Mouse (Mus musculus) left cerebral cortex, postnatal 10 days (tissue): ENCODE data around the gene Nipa2. TPM values are rescaled to one million over a fixed set of nuclear protein-coding genes. Genes with fewer than 3 reads are reported as not detected.

Source experiments
- DNase-seq, 2 experiments: peaks; one replicate each; pipeline ENCODE4 v3.0.0; 2021 to 2022; ENCODE audit warnings: low spot score in 2 of 2, mixed read lengths in 1 of 2; ENCODE audit errors: extremely low spot score in 1 of 2
- intact Hi-C: fragments of 180-260 bp; cut with DNase I; formaldehyde crosslinking; loops from one replicate; pipeline ENCODE4 v1.15.1; 2025
- total RNA-seq, 2 experiments: library from RNA; stranded (reverse); gene quantifications; 2 replicates each; pipeline ENCODE4 v1.2.3; 2021

The Nipa2 gene
- 10 to 100 TPM; 59.3 to 70.4 TPM for total RNA-seq

DNA sequence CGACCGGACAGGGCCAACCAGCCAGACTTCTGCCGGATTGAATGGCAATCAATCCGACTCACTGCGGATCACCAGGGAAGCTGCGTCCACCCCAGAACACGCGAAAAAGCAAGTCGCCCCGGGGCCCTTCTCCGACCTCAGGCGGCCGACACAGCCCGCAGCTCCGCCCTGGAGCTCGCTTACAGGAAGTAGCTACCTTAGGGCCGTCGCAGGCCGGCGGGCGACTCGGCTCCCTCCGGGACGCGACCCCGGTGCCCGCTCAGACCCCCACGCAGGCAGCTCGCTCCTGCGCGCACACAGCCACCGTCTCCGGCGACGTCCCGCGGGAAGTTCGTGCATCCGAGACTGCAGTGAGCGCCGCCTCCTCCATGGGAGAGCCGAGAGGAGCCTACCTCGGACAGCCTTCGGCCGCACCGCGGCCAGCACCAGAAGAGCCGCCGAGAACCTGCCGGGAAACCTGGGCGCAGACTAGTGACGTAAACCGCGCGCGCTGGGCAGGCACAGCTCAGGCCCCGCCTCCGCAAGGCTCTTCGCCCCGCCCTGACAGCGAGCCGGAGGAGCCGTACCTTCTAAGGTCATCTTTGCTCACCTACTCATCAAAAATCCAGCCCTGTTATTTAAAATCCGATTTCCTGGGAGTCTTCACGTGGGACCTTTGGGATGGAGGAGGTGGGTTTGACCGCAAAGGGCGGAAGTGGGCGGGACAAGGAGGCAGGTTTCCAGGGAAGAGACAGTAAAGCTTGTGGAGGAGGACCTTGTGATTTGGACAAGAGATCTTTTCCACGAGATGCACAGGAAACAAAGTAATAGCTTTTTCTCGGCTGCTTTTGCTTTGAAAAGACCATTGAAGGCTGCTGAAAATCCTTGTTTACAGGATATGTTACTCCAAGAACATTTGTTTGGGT, at the start of gene Nipa2:
Nipa2 (minus strand) TSS at position 473 of the 905 bp plus-strand sequence.
- DNase-seq, result peak; percentile 88 to 97
- intact Hi-C loops, result no loop called here

DNA sequence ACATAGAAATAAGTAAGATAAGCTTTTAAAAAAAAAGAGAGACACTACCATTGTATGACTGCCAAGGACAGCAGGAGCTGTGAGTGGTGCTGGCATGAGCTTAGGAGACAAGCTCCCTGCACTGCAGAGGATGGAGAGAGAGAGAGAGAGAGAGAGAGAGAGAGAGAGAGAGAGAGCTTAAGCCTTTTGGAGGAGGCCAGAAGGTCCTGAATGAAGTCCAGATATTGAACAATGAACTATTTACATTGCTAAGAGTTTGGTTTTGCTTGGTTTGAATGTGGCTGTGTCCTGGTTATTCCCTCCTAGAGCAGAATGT, 48.7 kb upstream of the Nipa2 start:
- intact Hi-C loops, result no loop called here
- no peak for DNase-seq

DNA sequence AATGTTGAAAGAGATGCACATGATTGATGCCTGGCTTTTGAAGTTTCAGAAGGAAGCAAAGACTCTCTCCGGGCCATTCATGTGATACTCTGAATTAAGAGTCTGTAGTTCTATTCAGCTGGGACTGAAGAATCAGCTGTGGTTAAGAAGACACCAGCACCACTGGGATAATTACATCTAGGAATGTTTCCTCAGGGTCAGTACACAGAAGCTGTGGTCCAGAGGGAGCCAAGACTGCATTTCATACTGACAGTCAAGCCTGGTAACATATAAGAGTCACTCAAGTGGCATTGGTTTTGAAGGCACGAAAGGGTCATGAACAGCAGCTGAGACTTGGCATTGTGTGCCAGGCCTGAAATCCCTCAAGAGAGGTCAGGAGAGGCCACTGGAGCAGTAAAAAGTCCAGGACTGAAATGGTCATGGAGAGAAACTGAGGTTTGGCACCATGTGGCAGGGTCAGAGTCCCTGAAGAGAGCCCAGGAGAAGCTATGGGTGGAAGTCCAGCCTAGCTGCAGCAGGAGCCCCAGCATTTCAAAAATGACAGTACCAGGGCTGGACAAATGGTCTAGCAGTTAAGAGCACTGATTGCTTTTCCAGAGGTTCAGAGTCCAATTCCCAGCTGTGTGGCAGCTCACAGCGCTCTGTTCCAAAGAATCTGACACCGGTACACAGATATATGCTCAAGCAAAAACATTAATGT, 48.2 kb upstream of the Nipa2 start:
- DNase-seq, result no peak

DNA sequence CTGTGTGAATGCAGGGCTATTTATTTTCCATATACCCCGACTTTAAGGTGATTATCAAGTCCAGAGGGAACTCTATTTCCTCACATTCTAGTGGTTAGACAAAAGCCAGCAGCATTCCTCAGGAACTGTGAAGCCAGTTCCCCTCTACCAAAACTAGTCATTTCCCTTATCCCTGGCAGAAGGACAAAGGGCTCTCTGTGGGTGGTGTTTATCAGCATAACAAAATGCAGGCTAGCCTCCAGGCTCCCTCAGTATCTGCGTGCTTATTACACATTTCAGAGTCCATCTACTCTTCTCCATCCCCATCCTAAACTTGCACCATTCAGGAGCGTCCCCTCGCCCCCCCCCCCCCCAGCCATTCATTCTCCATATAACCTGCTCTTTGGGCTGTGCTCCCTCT, 36.7 kb upstream of the Nipa2 start:
- intact Hi-C loops, result no loop called here
- no peak for DNase-seq

More for the DNA sequence above, 48.2 kb upstream of the Nipa2 start:
- intact Hi-C loops, result no loop called here

DNA sequence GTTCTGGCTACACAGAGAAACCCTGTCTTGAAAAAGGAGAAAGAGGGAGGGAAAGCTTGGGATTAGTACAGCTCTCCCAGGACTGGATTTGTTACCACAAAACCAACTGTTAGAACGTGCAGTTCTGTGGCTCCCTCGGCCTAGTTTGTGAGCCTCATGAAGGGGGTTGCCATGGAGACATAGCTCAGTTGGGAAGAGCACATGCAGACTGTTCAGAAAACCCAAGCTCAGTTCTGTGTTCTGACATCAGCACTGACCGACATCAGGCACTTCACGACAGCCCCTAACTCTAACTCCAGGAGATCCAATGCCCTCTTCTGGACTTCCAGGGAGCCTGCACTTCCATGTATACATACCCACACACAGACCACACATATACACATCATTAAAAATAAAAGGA, 32.7 kb upstream of the Nipa2 start:
- DNase-seq, result peak in 1 of 2 experiments; percentile 44
- intact Hi-C loops, result no loop called here

DNA sequence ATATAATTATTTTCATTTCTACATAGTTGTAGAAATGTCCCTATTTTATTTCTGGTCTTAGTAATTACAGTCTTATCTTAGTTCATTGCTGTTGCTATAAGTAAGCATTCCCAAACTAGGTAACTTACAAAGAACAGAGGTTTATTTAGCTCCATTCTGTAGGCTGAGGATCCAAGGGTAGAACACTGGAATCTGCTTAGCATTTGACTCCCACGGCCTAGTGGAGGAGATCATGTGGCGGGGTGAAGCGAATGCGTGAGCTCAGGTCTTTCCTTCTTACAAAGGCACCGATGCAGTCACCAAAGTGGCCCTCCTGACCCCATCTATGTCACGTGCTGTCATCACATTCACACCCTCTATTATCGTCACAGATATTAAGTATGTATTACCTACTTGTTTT, 29.6 kb upstream of the Nipa2 start:
- intact Hi-C loops, result no loop called here
- no peak for DNase-seq

DNA sequence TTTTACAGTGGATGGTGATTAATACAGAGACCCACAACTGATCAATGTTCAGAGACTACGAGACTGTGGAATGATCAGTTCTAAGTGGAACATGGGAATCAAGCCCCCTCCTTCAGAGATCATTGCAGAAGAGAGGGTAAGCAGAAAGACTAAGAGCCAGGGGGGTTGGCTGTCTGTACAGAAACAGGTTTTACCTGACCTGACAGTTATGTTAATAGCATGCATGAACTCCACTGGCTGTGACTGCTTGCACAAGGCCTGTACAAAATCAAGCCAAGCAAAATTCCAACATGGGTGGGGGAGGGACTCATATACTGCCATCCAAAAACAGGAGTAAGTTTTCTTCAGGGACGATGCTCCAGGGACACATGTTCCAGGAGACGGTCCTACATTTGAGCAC, 28.9 kb upstream of the Nipa2 start:
- no peak for DNase-seq
- intact Hi-C loops, result no loop called here

DNA sequence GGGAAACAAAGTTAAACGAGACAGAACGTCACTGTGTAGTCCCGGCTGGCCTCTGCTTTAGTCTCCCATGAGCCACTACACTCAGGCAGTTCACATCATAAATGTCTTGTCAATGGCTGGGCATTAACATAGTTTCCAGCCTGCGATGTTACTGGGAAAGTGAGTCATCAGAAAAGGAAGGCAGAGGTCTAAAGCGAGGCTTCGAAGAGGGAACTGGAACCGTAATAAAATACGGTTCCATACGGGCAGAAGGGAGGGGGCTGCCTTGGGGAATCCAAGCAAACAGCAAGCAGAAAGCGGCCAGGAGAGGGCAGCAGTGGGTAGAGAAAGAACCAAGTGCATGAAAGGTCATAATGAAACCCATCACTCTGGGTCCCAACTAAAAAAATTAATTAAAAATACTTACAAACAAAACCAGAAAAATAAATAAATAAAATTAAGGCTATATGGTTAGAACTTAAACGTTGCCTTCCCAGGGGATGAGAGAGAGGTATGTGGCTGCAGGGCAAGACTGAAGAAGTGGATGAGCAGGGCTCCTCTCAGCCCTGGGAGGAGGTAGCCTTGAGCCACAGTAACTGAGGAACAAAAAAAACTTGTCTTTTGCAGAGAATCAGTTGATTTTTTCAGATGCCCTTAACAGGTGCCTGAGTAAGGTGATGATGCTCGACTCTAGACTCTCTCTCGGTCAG, 24.4 kb upstream of the Nipa2 start:
- intact Hi-C loops, result loop anchor here (5.0 kb wide), 1 partner anchor 56 kb away; no protein-coding TSS in a partner anchor
- peak; percentile 66 to 85 for DNase-seq

DNA sequence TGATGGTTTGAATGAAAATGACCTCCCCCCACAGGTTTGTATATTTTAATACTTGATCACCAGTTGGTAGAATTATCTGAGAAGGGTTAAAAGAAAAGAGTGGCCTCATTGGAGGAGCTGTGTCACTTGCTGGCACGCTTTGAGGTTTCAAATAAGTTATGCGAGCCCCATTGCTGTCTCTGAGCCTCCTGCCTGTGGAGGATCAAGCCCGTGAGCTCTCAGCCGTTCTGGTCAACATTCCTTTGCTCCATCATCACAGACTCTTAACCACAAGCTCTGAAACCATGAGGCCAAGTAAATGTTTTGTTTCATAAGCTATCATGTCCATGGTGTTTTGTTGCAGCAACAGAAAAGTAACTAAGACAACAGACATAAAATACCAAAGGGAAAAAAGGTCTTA, 22.5 kb upstream of the Nipa2 start:
- intact Hi-C loops, result loop anchor here (5.0 kb wide), 1 partner anchor 58 kb away; no protein-coding TSS in a partner anchor
- no peak for DNase-seq

DNA sequence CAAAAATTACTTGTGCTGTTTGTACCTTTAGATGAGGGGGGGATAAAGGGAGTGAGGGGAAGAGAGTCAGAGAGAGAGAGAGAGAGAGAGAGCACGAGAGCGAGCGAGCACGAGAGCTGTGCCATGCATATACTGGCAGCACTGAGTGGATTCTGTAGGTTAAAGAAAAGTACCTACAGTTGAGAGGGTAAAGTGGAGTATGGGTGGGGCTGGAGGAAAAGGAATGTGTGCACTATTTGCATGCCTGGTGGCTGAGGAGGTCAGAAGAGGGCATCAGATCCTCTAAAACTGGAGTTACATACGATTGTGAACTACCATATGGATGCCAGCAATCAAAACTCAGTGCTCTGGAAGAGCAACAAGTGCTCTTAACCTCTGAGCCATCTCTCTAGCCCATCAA, 20.8 kb upstream of the Nipa2 start:
- intact Hi-C loops, result no loop called here
- no peak for DNase-seq

DNA sequence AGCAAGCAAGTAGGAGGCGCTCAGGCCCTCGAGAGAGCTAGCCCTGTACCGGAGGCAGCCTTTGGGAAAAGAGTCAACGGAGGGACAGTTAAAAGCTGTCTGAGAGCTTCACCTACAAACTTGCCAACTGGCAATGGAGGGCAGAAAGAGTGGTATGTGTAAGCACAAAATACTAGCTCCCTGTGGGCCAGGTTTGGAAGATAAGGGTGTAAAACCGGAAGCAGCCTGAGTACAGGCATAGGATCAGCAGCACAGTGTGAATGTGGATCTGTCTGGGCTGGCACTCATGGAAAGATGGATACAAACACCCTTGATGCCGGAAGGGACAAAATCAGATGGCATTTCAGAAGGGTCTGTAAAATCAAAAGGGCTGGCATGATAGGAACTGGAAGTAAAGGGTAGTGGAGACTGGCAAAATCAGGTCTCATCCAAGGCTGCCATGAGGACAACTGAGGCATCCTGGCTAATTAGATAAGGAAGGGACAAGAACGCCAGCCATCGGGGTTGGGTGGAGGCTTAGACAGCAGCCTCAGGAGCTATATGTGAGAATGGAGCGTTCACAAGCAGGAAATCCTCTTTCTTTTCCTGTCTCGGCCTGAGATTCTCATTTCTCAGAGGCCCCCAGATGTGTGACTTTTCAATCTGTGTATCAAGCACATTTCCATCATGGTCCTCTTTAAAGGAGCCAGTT, 19.9 kb upstream of the Nipa2 start:
- intact Hi-C loops, result no loop called here
- DNase-seq, result no peak

DNA sequence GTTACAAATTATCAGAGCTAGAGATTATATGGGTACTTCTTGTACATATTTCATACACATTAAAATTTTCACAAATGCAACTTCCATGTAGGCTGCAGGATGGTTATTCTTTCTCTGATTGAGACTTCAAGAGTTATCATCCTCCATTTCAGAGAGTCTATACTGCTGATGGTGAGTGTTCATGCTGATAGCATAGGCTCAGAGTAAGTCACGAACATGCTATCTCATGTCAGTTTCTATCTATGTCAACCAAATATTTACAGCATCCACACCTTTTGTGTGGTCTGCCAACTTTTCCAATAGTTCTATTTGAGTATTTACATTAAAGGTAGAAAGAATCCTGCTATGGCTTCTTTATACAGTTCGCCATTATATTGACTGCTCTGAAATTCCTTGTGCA, 19.2 kb upstream of the Nipa2 start:
- intact Hi-C loops, result no loop called here
- DNase-seq, result no peak

DNA sequence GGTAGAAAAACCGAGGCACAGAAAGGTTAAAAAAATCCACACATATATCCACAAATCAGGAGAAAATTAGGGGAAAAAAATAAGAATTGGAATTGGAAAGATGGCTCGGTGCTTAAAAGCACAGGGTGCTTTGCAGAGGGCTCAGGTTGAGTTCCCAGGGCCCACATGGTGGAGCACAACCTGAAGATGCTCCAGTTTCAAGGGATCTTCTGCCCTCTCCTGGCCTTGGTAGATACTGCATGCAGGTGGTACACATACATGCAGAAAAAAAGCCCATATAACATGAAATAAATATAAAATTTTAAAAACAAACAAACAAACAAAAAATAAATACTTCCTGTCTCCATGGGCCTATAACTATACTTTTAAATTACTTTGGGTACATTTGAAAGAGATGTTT, 12.2 kb upstream of the Nipa2 start:
- no peak for DNase-seq
- intact Hi-C loops, result no loop called here

DNA sequence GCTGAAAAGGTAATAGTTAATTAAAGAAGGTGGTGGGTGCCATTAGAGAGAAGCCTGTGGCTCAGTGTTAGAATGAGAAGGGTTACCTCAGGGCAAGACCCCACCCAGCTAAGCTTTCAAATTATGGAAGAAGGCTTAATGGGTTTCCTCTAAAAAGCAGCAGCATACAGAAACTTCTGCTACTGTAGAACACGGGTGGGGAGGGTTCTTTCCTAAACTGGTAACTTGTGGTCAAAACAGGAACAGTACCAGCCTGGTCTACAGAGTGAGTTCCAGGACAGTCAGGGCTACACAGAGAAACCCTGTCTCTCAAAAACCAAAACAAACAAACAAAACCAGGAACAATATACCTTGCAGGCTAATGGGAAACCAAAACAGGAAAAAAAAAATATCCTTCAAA, 7.1 kb upstream of the Nipa2 start:
- no peak for DNase-seq
- intact Hi-C loops, result no loop called here

DNA sequence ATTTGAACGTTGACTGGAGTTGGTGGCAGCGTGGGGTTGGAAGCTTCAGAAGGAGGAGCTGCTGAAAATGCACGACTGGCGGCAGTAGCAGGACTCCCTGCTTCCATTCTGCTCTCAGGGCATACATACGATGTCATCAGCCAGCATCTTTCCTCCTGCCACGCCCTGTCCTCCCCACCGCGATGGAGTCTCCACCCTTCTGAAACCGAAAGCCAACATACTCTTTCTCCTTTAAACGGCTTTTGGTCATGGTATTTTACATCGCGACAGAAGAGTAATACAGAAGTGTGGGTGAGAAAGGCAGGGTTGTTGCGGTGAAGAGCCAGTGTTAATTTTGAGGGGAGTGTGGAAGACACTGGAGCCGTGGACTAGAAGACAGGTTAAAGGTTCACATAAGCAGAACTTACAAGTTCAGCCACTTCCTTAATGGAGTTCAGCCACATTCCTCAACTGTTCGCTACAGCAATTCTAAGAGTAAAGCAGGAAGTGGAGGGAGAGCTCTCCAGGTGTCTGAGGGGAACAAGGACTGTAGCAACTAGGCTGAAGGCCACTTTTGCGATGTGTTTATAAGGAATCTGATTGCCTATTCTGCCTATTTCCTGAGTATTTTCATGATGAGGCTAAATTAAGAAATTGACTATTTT, 6.1 kb upstream of the Nipa2 start:
- intact Hi-C loops, result no loop called here
- DNase-seq, result peak in 1 of 2 experiments; percentile 40

DNA sequence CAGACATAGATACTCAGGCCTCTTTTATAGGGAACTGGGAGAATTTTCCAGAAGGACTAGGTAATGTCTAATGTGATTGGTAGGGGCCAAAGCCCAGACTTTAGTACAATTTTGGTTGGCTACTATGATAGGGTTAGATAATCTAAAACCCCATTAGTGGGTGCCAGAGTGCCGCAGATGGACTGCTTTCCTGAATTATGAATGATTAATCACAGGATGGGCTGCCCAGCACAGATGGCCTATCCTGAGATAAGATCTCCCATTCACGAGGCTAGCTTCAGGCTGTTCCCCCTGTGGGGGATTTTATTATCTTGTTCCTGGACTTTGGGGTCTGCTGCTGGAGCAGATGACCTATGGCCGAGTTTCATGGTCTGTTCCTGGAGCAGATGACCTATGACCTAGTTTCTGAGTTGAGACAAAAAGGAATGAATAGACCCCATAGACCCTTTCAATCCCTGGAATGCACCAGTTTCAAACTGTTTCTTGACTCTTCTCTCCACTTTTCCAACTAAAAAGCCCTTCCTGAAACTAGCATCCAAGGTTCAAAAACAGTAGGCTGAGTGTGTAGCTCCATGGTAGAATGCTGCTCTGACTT, 4.7 kb upstream of the Nipa2 start:
- DNase-seq, result no peak
- intact Hi-C loops, result no loop called here

DNA sequence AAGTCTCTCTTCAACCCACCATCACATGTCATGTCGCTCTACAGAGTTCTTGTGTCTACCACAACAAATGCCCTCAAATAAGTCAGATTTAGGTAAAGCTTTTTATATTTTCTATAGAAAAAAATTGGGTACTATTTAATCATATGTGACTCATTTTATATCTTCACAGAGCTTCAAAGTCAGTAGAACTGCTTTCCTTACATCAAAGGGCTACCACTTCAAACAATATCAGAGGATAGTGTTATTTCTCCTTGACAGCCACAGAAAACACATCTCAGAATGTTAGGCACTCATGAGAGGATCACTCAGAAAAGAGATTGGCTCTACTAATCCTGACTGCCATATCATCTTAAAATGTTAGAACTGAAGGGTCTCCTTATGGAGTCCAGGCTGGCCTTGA, 1.8 kb downstream of the Nipa2 start:
- DNase-seq, result no peak
- intact Hi-C loops, result no loop called here

DNA sequence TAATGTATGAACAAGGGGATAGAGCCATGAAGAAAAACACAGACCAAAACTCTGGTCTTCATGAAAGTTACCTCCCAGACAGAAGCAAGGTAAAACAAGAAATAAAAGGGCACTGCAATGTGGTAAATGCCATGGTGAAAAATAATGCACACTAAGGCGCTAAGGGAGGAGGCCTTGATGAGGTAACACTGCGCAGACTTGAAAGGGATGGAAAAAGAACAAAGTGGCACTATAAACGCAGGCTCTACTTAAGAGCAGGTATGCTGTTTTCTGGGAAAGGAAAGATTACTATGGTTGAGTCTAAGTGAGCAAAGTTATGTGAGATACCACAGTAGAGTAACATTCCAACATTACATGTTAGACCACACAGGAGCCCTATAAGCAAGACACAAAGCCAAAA, 2.5 kb downstream of the Nipa2 start:
- intact Hi-C loops, result no loop called here
- DNase-seq, result no peak
